Mouse (Mus musculus) ES-Bruce4 (cell line): Measurements from ENCODE around the gene Olfr317. TPM values are rescaled to one million over a fixed set of nuclear protein-coding genes. Genes with fewer than 3 reads are reported as not detected.

ENCODE experiments used
- H3K27ac ChIP-seq: 2 replicates; pipeline ENCODE4 v1.5.1; 2012; ENCODE audit warnings: low read length, inconsistent platforms; ENCODE audit not compliant: insufficient read depth
- H3K27me3 ChIP-seq: 2 replicates; pipeline ENCODE4 v1.6.1; 2012; ENCODE audit warnings: mild to moderate bottlenecking, low read length, inconsistent platforms; ENCODE audit not compliant: control insufficient read depth, poor library complexity, insufficient read depth, severe bottlenecking
- H3K36me3 ChIP-seq: 2 replicates; pipeline ENCODE4 v1.6.1; 2012; ENCODE audit warnings: inconsistent platforms, mild to moderate bottlenecking, low read length, moderate library complexity; ENCODE audit not compliant: control insufficient read depth, poor library complexity, insufficient read depth, severe bottlenecking
- H3K4me1 ChIP-seq: one replicate; pipeline ENCODE4 v1.8.1; 2011; ENCODE audit warnings: low read length; ENCODE audit not compliant: control insufficient read depth, insufficient read depth
- H3K4me3 ChIP-seq: 2 replicates; pipeline ENCODE4 v1.5.1; 2011; ENCODE audit warnings: low read depth, mild to moderate bottlenecking, low read length
- H3K9ac ChIP-seq: 2 replicates; pipeline ENCODE4 v1.6.1; 2012; ENCODE audit warnings: low read depth, mild to moderate bottlenecking, inconsistent platforms; ENCODE audit not compliant: poor library complexity, severe bottlenecking
- H3K9me3 ChIP-seq: replicated peaks from 2 replicates; pipeline ENCODE4 v1.6.1; 2012; ENCODE audit warnings: mild to moderate bottlenecking, low read length, inconsistent platforms; ENCODE audit not compliant: control insufficient read depth, poor library complexity, insufficient read depth, severe bottlenecking
- CTCF ChIP-seq: IDR thresholded peaks from one replicate; pipeline ENCODE4 v1.8.1; 2011; ENCODE audit warnings: low read depth, low read length
- EP300 ChIP-seq: IDR thresholded peaks from 2 replicates; pipeline ENCODE4 v1.6.1; 2011; ENCODE audit warnings: low read depth, low read length; ENCODE audit not compliant: insufficient read depth
- POLR2A ChIP-seq: IDR thresholded peaks from one replicate; pipeline ENCODE4 v1.8.1; 2011; ENCODE audit warnings: low read length; ENCODE audit not compliant: insufficient read depth
- polyA plus RNA-seq: library from polyadenylated mRNA; stranded (reverse); fragments of >200 nt; gene quantifications from 2 replicates; pipeline ENCODE4 v1.2.4, GENCODE M21; 2011; ENCODE audit warnings: low read depth; ENCODE audit not compliant: missing spikeins, insufficient read depth, insufficient read length

Olfr317 gene
- not detected in 2 replicates for polyA plus RNA-seq

DNA sequence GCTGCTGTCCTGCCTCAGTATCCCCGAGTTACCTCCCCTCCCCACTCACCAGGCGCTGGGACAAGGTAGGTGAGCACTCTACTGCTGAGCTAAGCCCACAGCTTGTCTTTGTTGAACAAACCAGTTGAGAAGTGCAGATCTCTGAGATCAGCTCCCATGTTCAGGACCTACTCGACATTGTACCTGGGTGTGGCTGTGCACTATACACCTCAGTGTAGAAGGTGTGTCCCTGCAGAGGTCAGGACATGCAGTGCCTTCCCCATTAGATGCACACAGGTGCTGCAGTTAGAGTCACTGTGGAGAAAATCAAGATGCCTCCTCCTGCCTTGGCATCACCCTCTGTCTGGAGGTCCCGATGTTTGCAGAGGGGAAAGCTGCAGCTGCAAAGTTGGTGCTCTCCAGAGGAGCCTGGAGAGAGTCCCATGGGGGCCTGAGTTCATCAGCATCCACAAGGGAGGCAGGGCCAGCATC lies at the start of gene Olfr317:
Gene Olfr317, minus strand, starts transcription at position 421 of the 471 bp plus-strand sequence.
- H3K9ac ChIP-seq: no peak within 1 kb of the TSS
- no peaks in the 10 kb centered on the region for H3K36me3 ChIP-seq
- no peaks in the 10 kb centered on the region for H3K27me3 ChIP-seq
- H3K4me3 ChIP-seq: no peak within 1 kb of the TSS
- H3K4me1 ChIP-seq: no peaks in the 10 kb centered on the region
- H3K9me3 ChIP-seq: no peaks in the 10 kb centered on the region
- TF ChIP-seq CTCF (no peak), POLR2A (no peak), EP300 (no peak)
- no peak within 1 kb of the TSS for H3K27ac ChIP-seq

DNA sequence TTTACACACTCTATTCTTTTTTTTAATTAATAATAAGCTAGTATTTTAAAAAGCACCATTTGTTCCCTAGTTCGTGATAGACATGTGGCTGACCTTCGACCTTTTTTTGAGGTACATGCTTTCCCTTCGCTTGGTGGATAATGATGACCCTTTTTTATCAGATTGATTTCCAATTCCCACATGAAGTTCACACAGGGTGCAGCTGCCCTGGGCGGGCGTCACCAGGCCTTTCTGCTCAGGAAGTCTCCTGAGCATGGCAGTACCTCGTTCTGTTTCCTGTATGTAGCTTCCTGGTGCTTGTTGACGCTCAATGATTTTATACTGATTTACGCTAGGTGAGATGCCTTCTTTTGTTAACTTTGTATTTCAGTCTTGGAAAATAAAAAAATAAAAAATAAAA lies 49.3 kb upstream of the Olfr317 start:
- H3K4me1 ChIP-seq: no peaks in the 10 kb centered on the region
- no peak overlapping the region for H3K27ac ChIP-seq
- H3K4me3 ChIP-seq: no peak overlapping the region
- H3K9me3 ChIP-seq: no peaks in the 10 kb centered on the region
- TF ChIP-seq EP300: no peak
- no peak overlapping the region for H3K9ac ChIP-seq
- H3K36me3 ChIP-seq: no peaks in the 10 kb centered on the region
- no peaks in the 10 kb centered on the region for H3K27me3 ChIP-seq

DNA sequence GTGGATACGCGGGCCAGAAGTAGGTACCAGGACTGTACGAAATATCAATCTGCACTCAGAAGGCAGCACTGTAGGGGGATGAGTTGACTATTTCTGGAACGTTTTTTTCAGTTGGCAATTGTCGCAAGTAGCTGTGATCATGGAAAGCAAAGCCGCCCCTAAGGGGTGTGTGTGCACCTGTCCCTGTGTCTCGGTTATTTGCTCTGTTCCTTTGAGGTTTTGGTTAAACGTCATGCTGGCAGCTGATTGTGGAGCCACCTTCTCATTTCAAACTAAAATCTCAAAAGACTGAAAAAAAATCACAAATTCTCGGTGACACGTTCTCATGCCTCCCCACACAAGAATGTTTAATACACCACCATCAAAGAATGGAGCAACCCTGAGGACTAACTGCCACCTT lies 48.6 kb upstream of the Olfr317 start:
- no peaks in the 10 kb centered on the region for H3K9me3 ChIP-seq
- no peak for TF ChIP-seq POLR2A
- no peak for TF ChIP-seq EP300
- no peak for TF ChIP-seq CTCF
- H3K27me3 ChIP-seq: no peaks in the 10 kb centered on the region
- H3K4me1 ChIP-seq: no peaks in the 10 kb centered on the region
- no peak overlapping the region for H3K9ac ChIP-seq
- H3K36me3 ChIP-seq: no peaks in the 10 kb centered on the region
- H3K4me3 ChIP-seq: no peak overlapping the region
- H3K27ac ChIP-seq: no peak overlapping the region

GRCm38 (mm10) chr11:58784182-58784581 lies 45.2 kb upstream of the Olfr317 start:
- no peaks in the 10 kb centered on the region for H3K36me3 ChIP-seq
- no peak overlapping the region for H3K4me3 ChIP-seq
- TF ChIP-seq EP300 (no peak), POLR2A (no peak), CTCF (no peak)
- H3K27ac ChIP-seq: no peak overlapping the region
- H3K4me1 ChIP-seq: no peaks in the 10 kb centered on the region
- H3K27me3 ChIP-seq: no peaks in the 10 kb centered on the region
- H3K9ac ChIP-seq: no peak overlapping the region
- no peaks in the 10 kb centered on the region for H3K9me3 ChIP-seq

DNA sequence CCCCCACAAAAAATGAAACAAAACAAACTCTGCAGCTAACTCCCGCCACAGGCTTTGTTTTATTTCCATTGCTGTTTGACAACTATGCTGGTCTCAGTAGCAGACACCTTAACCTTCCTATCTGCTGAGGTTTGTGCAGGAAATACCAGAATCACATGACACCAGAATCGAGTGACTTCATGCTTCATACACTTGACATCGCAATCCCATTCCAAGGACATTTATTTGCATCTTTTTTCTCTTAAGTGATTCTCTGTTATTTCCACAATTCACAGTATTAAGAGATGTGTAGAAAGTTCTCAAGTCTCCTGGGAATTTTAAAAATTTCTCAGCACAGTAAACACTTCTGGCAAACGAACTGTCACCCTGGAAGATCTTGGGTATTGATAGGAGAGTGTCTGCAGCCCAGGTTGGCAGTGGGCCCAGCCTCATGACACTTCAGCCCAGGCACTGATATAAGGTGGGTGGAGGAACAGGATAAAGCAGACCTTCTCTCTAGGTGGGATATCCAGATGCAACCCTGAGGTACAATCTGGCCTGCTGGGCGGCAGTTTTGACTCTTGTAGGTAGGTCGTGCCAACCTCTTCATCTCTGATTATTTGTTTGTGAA lies 43.6 kb upstream of the Olfr317 start, which contains the start of gene Olfr314:
Gene Olfr314, plus strand, starts transcription at position 473 of the 610 bp plus-strand sequence.
- H3K27ac ChIP-seq: no peak within 1 kb of the TSS
- no peaks in the 10 kb centered on the region for H3K36me3 ChIP-seq
- H3K4me1 ChIP-seq: no peaks in the 10 kb centered on the region
- no peaks in the 10 kb centered on the region for H3K27me3 ChIP-seq
- H3K9me3 ChIP-seq: no peaks in the 10 kb centered on the region
- no peak within 1 kb of the TSS for H3K4me3 ChIP-seq
- H3K9ac ChIP-seq: no peak within 1 kb of the TSS
- TF ChIP-seq CTCF (no peak), EP300 (no peak), POLR2A (no peak)

- Histone ChIP-seq H3K4me3 (no peak within 1 kb of the TSS), H3K4me1 (no peaks in the 10 kb centered on the region), H3K27me3 (no peaks in the 10 kb centered on the region), H3K27ac (no peak within 1 kb of the TSS), H3K36me3 (no peaks in the 10 kb centered on the region), H3K9ac (no peak within 1 kb of the TSS), H3K9me3 (no peaks in the 10 kb centered on the region)
- TF ChIP-seq EP300: no peak
- no peak for TF ChIP-seq POLR2A
- no peak for TF ChIP-seq CTCF
Measured at GRCm38 (mm10) chr11:58772888-58773287, 33.9 kb upstream of the Olfr317 start, which contains the start of gene Olfr315. TSS of gene Olfr315 (plus strand) at chr11:58773188.
